Mouse (Mus musculus): ENCODE results near the gene Uba52. TPM values are rescaled to one million over a fixed set of nuclear protein-coding genes. Genes with fewer than 3 reads are reported as not detected.

Uba52 gene
- total RNA-seq, 2 experiments from 2014 or later: 1,469 to 1,509 TPM

GRCm38 (mm10) chr8:70489576-70489975 lies 21.0 kb downstream of the Uba52 start:
- DNase-seq: no peak
- intact Hi-C loops (cut with DNase I): no loop called here

GRCm38 (mm10) chr8:70488931-70489470 lies 21.6 kb downstream of the Uba52 start:
- intact Hi-C loops (cut with DNase I): no loop called here

GRCm38 (mm10) chr8:70487993-70488796 lies 22.4 kb downstream of the Uba52 start:
- DNase-seq: no peak
- intact Hi-C loops (cut with DNase I): no loop called here

More at GRCm38 (mm10) chr8:70488931-70489470, 21.6 kb downstream of the Uba52 start:
- no peak for DNase-seq

DNA sequence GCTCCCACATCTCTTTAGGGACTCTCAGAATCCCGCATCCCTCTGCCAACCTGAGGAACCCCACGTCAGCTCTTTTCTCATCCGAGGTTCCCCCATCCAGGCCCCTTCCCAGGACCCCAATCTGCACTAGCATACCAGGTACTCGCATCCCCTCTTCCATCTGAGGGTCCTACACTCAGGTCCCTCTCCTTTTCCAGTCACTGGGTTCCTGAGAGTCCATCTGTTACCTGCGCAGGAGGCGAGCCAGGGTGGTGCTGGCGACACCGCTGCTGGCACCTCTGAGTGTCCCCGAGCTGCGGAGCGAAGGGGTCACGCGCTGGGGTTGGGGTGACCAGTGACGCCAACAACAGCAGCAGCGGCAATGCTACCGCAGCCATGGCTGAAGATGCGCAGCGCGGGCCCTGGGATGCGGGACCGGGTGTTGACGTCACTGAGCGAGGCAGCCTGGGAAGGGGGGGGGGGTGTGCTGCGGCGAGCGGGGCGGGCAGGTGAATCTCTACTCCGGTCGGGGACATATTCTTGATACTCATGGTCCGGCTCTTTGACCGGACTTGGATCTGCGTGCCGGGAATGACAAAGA lies 23.6 kb downstream of the Uba52 start, which contains the start of gene Tmem59l:
Gene Tmem59l (minus strand): TSS at position 418 of the 580 bp plus-strand sequence.
- no peak for DNase-seq
- intact Hi-C loops (cut with DNase I): no loop called here

DNA sequence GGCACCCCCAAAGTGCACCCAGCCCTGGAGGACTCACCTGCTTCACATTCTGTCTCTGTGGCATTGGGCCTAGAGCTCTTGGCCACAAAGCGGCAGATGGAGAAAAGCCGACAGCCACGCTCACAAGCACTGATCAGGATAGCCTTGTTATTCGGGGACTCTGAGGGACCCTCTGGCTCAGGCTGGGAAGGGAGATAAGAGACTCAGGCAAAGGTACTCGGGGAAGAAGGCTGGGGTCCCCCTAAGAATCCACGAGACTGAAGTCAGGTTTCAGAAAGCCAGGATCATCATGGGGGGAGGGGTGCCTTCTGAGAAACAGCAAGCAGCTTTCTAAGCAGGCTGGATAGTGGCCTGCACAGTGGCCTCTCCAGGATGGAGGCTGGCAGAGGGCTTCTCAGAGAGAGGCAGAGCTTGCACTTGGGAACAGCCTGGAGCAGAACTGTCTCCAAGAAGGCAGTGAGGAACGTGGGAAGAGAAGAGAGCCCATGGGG lies 24.4 kb downstream of the Uba52 start:
- DNase-seq: no peak
- intact Hi-C loops (cut with DNase I): no loop called here

DNA sequence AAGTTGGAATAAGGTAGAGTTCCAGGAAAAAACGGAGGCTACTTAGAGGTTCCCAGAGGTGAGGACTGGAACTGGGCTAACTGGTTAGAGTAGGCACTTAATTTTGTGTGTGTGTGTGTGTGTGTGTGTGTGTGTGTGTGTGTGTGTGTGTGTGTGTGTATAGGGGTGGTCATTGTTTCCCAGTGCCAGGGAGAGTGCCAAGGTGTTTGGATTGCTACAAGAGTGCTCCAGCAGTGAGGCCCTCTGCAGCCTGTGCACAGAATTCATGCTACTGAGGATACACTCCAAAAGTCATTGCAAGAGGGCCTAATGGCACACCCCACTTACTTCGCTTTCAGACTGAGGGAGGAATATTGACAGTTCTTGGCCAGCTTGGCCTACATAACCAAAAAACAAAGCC lies 27.7 kb downstream of the Uba52 start:
- DNase-seq: no peak
- intact Hi-C loops (cut with DNase I): no loop called here

GRCm38 (mm10) chr8:70481908-70482307 lies 28.7 kb downstream of the Uba52 start:
- DNase-seq: no peak
- intact Hi-C loops (cut with DNase I): no loop called here

DNA sequence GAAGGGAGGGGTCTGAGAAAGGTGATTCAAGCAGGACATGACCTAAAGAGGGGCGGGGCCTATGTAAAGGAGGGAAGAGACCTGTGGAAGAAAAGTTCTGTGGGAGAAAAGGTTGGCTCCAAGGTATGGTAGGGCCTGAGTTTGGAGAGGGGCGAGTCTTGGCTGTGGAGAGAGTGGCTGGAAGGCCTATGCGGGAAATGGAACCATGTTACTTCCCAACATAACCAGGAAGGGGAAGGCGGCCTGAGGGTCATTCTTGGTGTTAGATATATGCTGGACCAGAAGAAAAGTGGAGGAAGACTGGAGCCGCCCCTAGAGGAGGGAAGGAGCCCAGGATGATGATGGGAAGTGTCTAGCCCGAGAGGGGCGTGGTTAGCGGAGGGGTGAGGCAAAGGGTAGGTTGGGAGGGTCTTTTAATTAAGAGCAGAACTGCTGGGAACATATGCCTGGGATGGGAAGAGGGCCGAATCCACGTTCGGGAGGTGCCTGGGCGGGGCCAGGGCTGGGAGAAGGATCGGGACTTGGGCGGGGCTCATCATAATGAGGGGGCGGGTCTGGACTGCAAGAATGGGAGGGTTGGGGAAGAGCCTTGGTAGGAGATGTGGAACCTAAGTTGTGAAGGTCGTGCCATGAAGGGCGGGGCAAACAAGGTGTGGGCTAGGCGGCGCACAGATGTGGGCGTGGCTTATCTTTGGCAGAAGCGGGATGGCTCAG lies 33.2 kb downstream of the Uba52 start:
- intact Hi-C loops (cut with DNase I): no loop called here
- DNase-seq: no peak

DNA sequence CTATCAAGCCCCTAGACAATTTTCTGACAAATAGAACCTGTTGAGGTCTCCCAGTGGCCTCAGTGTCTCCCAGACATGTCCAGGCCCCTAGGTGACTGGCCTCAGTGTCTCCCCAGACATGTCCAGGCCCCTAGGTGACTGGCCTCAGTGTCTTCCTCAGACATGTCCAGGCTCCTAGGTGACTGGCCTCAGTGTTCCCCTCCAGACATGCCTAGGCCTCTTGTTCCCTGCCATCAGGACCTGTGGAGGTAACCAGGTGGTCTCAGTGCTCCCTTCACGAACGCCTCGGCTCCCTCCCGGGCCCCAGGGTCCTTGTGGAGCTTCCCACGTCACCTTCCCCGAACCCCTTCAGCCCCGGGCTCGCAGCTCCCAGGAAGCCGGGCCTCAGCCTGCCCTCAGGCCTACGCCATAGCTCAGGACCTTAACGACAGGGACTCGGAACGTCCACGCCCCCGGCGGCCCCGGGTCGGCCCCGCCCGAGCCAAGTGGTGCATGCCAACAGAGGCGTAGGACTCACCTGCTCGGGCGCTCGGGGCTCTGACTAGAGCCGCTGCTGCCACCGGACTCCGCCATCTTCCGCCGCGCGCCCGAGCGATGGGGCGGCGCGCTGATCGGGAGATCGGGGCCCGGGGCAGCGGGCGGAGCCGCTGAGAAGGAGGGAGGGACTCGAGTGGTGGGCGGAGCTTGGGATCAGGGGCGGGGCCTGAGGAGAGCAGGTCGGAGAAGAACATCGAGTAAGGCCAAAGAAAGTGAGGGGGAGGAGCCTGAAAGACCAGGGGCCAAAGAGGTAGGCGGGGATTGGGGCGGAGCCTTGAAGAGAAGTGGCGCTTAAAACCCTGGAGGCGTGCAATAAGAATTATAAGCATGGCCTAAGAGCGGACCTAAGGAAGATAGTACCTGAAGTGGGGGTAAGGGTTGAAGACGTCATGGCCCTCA lies 34.0 kb downstream of the Uba52 start, which contains the start of gene Klhl26:
Gene Klhl26 (minus strand): TSS at position 636 of the 936 bp plus-strand sequence.
- peak; percentile 94 to 96 for DNase-seq
- intact Hi-C loops (cut with DNase I): no loop called here

DNA sequence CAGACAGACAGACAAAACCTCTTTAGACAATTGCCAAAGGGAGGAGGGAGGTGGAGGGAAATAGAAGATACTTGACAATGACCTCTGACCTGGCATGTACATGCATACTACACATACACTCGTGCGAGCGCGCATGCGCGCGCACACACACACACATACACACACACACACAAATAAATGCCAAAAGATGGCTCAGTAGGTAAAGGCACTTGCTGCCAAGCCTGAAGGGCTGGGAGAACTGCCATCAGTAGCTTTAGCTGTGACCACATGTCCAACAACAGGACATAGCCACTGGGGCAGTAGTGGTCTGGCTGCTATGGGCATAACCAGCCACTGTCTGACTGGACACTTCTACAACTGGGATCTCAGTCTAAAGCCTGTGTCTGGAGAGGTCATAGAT lies 38.7 kb downstream of the Uba52 start:
- no peak for DNase-seq
- intact Hi-C loops (cut with DNase I): no loop called here

DNA sequence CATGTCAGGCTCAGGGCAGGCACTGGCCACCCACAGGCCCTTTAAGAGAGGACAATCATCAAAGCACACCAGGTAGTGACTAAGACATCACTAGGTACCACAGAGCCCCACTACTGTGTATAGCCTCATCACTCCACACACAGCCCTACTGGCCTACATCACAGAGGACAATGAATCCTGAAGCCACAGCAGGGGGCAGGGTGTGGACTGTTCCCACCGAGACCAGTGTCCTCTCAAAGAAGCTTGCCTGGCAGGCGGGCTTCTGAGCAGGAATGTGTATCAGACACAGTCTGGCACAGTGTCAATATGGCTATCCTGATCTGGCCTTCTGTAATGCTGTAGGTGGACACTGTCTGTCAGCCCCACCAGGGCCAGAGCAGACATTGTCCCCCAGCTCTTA lies 40.7 kb downstream of the Uba52 start:
- DNase-seq: no peak
- intact Hi-C loops (cut with DNase I): no loop called here

DNA sequence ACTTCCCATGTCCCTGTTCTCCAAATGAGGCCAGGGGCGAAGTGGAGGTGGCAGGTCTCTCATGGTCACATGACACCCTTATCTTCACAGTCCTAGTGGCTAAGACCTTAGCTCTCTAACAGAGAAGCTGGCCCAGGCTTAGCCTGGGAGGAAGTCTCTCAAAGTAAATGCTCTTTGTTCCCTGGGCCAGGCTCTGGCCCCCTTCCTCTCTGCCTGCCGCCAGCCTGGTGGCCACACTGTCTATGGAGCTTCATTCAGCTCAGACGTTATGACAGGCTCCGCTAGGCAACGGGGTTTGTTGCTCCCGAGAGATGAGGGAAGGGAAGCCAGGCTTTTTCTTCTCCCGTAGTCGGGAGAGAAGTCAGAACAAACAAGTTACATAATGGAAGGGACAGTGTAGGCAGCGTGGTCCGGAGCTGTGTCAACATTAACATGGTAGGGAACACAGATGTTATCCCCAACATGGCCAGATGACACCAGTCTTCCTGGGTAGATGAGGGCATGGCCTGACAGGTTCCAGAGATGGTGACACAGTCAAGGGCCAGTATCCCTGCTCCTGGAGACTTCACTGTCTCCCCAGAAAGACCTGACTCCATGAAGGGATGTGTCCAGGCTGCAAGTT lies 41.2 kb downstream of the Uba52 start:
- no peak for DNase-seq
- intact Hi-C loops (cut with DNase I): no loop called here

- intact Hi-C loops (cut with DNase I): no loop called here
- DNase-seq: no peak
Observed at GRCm38 (mm10) chr8:70468733-70469132, 41.9 kb downstream of the Uba52 start.

DNA sequence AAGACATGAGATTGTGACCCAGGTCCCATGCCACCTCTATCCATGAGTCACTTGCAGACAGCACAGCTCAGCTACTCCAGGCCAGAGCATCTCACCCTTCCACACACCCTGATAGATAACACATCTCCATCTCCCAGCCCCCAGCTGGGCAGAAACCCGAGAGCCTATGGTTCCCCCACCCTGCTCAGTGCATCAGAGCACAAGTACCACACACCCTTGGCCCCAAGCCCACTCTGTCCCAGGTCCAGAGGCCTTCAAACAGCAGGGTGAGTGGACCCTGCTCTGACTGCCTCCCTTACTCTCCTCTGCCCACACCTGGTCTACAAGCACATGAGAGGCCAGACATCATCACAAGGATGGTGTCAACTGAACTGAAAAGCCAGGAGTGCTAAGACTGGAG lies 42.7 kb downstream of the Uba52 start:
- no peak for DNase-seq
- intact Hi-C loops (cut with DNase I): no loop called here

DNA sequence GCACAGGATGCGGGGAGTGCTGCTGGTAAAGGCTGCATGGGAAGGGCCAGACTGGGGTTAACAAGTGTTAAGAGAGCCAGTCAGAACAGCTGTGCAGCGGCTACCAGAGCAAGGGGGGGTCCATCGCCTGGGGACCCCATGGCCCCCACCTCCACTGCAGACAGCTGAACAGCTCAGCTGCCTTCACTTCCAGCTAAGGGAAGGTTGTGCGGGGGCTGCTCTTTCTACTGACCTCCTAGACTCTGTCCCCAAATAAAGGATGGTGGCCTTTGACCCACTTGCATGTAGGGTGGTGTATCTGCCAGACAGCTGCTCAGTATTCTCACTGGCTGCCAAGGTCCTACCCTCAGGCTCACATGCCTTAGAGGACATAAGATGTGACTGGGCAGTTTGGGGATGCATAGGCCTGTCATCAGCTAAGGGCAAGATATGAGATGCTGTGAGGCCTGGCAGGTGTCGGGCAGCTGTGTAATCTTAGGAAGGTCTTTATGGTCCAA lies 43.3 kb downstream of the Uba52 start:
- peak in 1 of 2 experiments; percentile 44 for DNase-seq
- intact Hi-C loops (cut with DNase I): no loop called here

DNA sequence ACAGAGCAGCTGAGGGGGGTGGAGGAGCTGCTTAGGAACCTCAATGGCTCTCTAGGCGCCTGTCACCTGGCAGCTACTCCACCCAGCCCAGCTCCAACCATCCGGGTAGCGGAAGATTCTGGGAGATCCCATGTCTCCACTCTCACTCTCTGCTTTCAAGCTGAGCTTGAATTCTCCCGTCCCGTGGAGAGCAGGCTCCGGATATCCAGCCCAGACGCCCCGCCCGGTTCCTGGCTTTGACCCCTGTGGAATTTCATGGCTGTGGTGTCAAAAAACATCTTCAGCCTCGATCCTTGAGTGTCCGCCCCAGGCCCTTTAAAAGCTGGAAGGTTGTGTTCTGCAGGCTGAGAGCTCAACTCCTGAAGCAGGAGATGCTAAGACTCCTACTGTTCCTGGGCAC lies 43.8 kb downstream of the Uba52 start:
- intact Hi-C loops (cut with DNase I): no loop called here
- DNase-seq: peak; percentile 63 to 64

GRCm38 (mm10) chr8:70466305-70466704 lies 44.3 kb downstream of the Uba52 start:
- no peak for DNase-seq
- intact Hi-C loops (cut with DNase I): no loop called here

DNA sequence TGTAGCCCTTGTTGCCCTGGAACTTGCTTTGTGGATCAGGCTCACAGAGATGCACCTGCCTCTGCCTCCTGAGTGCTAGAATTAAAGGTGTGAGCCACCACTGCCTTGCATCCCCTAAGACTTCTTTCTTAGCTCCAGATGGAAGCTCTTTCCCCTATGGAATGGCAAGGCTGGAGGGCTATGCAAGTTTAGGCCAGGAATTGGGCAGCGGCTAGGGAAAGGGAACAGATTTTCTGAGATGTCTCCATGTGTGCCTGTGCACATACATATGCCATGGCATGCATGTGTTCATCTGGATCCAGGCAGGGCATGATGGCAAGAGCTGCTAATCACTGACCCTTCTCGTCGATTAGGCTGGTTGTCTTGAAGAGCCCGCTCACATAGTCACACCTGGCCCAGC lies 44.9 kb downstream of the Uba52 start:
- intact Hi-C loops (cut with DNase I): no loop called here
- DNase-seq: no peak

DNA sequence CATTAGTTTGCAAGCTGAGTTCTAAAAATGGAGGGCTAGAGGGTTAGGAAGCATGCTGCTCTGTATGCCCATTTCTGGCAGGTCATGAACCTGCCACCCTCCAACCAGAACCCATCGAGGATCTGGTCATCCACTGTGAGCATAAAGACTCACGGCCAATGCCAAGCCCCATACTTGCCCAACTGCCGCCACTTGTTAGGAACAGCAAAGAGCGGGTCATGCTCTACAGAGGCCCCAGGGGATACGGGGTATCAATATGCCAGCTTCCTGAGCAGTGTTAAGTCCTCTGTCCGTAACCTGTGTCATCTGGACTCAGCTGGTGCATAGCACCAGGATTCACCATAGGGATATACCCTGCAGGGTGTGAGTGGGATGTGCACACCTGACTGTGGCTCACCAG lies 46.4 kb downstream of the Uba52 start:
- no peak for DNase-seq
- intact Hi-C loops (cut with DNase I): no loop called here
